Mouse (Mus musculus) megakaryocyte, embryonic 14.5 days (primary cell): ENCODE data around the gene Sh3tc1.

Experiments
- FLI1 ChIP-seq: IDR thresholded peaks from 2 replicates; pipeline ENCODE4 v1.6.1; 2012; ENCODE audit warnings: low read length, inconsistent platforms, mixed read lengths
- GATA1 ChIP-seq: IDR thresholded peaks from 3 replicates; pipeline ENCODE4 v1.6.1; 2012; ENCODE audit warnings: mixed read lengths, low read length, inconsistent platforms, borderline replicate concordance

GRCm38 (mm10) chr5:35758081-35759053 is 18.6 kb upstream of the Sh3tc1 start:
- TF ChIP-seq GATA1, result no peak
- no peak for TF ChIP-seq FLI1
